Mouse (Mus musculus): ENCODE results near the gene Svep1.

Gene Svep1

DNA sequence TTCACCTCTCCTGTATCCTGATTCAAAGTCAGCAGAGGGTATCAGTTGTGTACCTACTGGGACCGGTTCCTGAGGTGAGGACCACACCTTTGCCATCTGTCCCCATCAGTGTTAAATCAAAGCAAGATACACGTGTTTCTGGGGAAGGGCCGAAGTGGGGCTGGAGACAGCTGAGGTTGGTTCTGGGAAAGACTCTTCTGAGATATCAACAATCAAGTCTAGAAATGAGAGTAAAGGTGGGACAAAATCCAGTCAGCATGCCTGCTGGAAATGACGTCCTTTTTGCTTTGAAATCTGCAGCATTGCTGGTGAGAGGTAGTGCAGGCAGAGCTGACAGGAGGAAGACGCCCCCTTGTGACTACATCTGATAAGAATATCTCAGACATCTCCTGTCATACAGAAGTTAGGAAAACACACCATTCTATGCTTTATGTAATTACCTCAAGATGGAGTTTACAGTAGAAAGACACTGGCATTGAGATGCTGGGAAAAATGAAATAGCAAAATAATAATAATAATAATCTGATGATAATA lies 4.0 kb upstream of the Svep1 start:
- Histone ChIP-seq H3K4me3 (replicated peaks; ENCODE audit: low read length) (no peak overlapping the region), H3K36me3 (ENCODE audit: insufficient read depth, low read length) (no peaks in the 10 kb centered on the region), H3K27me3 (ENCODE audit: insufficient read depth, low read length) (peaks cover 39% of the 10 kb centered on the region), H3K9me3 (ENCODE audit: low read length) (no peaks in the 10 kb centered on the region), H3K4me1 (replicated peaks; ENCODE audit: low read depth, low read length) (peaks cover 10% of the 10 kb centered on the region; the same call in 1 of the 2 replicates)
- TF ChIP-seq POU5F1 (IDR thresholded peaks at IDR 0.05; ENCODE audit: borderline replicate concordance, low read length): no peak
- TF ChIP-seq CTCF (conservative IDR thresholded peaks at IDR 0.05; ENCODE audit: low read length): peak; percentile 14; the same call in 1 of the 2 replicates
- TF ChIP-seq NANOG (IDR thresholded peaks at IDR 0.05; ENCODE audit: borderline replicate concordance, low read length): no peak

DNA sequence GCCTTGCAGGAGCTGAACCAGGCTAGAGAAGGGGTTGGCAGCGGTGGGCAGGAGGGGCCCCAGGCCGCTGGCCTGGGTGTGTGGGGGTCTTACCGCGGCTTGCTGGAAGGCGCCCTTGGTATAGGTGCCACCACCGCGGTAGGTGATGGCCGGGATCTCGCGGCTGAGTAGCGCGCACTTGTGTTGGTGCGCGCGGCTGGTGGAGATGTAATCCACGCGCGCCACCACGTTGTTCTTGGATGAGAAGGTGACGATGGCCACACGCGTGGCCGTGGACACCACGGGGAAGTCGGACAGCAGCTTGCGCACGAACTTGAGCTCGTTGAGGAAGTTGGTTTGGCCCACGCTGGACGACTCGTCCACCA lies 927 bp downstream of the Svep1 start:
- Histone ChIP-seq H3K36me3 (ENCODE audit: insufficient read depth, low read length) (no peaks in the 10 kb centered on the region), H3K9me3 (ENCODE audit: low read length) (no peaks in the 10 kb centered on the region), H3K4me3 (replicated peaks; ENCODE audit: low read length) (peak overlapping the region; percentile 80), H3K4me1 (replicated peaks; ENCODE audit: low read depth, low read length) (peaks cover 10% of the 10 kb centered on the region; the same call in 1 of the 2 replicates), H3K27me3 (ENCODE audit: insufficient read depth, low read length) (peaks cover 53% of the 10 kb centered on the region)
- no peak for TF ChIP-seq CTCF (conservative IDR thresholded peaks at IDR 0.05; ENCODE audit: low read length)
- TF ChIP-seq POU5F1 (IDR thresholded peaks at IDR 0.05; ENCODE audit: borderline replicate concordance, low read length): no peak
- TF ChIP-seq NANOG (IDR thresholded peaks at IDR 0.05; ENCODE audit: borderline replicate concordance, low read length): no peak

DNA sequence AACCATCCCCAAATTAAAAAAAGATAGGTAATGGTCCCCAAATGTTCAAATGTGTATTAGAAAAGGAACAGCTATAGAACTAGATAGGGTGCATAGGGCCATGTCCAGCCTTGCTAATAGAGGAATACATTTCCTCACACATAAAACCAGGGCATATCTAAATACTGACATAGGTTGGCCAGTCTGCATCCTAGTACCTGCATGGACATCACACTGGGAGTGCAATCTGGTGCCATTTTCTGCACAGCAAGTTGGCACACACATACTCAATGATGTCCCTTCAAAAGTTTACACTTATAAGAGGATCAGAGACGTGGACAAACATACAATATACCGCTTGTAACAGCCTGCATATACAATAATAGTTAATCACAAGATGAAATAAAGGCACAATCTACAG lies 5.0 kb downstream of the Svep1 start:
- no peak overlapping the region for H3K4me3 ChIP-seq (replicated peaks; ENCODE audit: low read length)
- H3K9me3 ChIP-seq (ENCODE audit: low read length): no peaks in the 10 kb centered on the region
- H3K27me3 ChIP-seq (ENCODE audit: insufficient read depth, low read length): peaks cover 24% of the 10 kb centered on the region
- H3K4me1 ChIP-seq (replicated peaks; ENCODE audit: low read depth, low read length): peaks cover 6% of the 10 kb centered on the region; the same call in 1 of the 2 replicates
- TF ChIP-seq CTCF (conservative IDR thresholded peaks at IDR 0.05; ENCODE audit: low read length) (no peak), POU5F1 (IDR thresholded peaks at IDR 0.05; ENCODE audit: borderline replicate concordance, low read length) (no peak), NANOG (IDR thresholded peaks at IDR 0.05; ENCODE audit: borderline replicate concordance, low read length) (no peak)
- H3K36me3 ChIP-seq (ENCODE audit: insufficient read depth, low read length): no peaks in the 10 kb centered on the region

DNA sequence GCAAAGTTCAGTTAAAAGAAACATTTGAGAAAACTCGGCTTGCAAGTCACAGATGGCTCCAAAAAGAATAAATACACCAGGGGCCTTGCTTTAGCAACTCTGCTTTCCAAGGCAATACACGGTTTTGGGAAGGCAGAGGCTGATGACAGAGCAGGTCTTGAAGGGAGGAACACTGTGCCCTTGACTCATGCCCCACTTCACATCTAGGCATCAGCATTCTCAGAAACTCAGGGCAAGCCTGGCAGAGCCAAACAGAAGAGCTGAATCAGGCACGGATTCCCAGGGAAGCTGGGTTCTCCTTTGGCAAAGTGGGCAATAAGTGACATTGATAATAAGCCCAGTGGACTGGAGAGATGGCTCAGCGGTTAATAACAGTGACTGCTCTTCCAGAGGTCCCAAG lies 5.8 kb downstream of the Svep1 start:
- H3K27me3 ChIP-seq (ENCODE audit: insufficient read depth, low read length): peaks cover 15% of the 10 kb centered on the region
- no peaks in the 10 kb centered on the region for H3K4me1 ChIP-seq (replicated peaks; ENCODE audit: low read depth, low read length)
- TF ChIP-seq CTCF (conservative IDR thresholded peaks at IDR 0.05; ENCODE audit: low read length) (no peak), POU5F1 (IDR thresholded peaks at IDR 0.05; ENCODE audit: borderline replicate concordance, low read length) (no peak), NANOG (IDR thresholded peaks at IDR 0.05; ENCODE audit: borderline replicate concordance, low read length) (no peak)
- H3K9me3 ChIP-seq (ENCODE audit: low read length): peaks cover 2% of the 10 kb centered on the region; the same call in 1 of the 2 replicates
- no peak overlapping the region for H3K4me3 ChIP-seq (replicated peaks; ENCODE audit: low read length)
- H3K36me3 ChIP-seq (ENCODE audit: insufficient read depth, low read length): no peaks in the 10 kb centered on the region

DNA sequence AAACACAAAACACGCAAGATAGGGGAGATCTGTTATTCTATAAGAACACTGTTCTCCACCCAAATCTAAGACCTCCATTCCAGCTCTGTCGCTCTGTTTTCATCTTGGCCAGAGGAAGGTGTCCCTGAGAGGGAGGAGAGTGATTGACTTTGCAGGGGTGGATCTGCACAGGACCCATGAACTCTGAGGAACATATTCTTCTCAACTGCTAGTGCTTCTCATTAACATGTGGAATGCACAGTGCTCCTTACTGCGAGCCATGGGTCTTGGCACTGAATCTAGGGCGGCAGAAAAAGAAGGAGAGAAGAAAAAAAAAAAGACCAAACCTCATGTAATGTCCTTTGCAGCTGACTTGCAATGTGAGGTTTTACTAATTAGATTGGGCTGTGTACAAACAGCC lies 9.4 kb downstream of the Svep1 start:
- TF ChIP-seq CTCF (conservative IDR thresholded peaks at IDR 0.05; ENCODE audit: low read length): no peak
- TF ChIP-seq POU5F1 (IDR thresholded peaks at IDR 0.05; ENCODE audit: borderline replicate concordance, low read length): no peak
- no peak for TF ChIP-seq NANOG (IDR thresholded peaks at IDR 0.05; ENCODE audit: borderline replicate concordance, low read length)
- Histone ChIP-seq H3K4me3 (replicated peaks; ENCODE audit: low read length) (no peak overlapping the region), H3K27me3 (ENCODE audit: insufficient read depth, low read length) (no peaks in the 10 kb centered on the region), H3K36me3 (ENCODE audit: insufficient read depth, low read length) (no peaks in the 10 kb centered on the region), H3K4me1 (replicated peaks; ENCODE audit: low read depth, low read length) (no peaks in the 10 kb centered on the region), H3K9me3 (ENCODE audit: low read length) (peaks cover 9% of the 10 kb centered on the region; the same call in 1 of the 2 replicates)

DNA sequence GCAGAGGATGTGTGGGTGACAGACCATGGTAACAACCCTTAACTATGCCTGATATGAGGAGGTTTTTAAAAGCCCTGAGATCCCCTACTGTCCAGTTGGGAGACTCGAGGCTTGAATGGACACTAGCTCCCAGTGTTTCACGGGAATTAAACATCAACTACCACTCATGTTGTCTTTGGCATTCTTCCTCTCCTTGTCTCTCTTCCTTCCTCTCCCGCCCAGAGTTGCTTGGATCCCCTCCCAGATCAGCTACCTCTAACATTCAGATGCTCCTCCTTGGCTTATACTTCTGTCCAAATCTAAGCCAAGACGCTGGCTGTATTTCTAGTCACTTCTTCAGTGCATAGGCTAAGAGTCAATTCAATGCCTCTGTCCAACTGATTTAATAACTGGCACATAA lies 9.9 kb downstream of the Svep1 start:
- no peaks in the 10 kb centered on the region for H3K4me1 ChIP-seq (replicated peaks; ENCODE audit: low read depth, low read length)
- H3K9me3 ChIP-seq (ENCODE audit: low read length): peaks cover 9% of the 10 kb centered on the region; the same call in 1 of the 2 replicates
- no peaks in the 10 kb centered on the region for H3K27me3 ChIP-seq (ENCODE audit: insufficient read depth, low read length)
- no peak for TF ChIP-seq CTCF (conservative IDR thresholded peaks at IDR 0.05; ENCODE audit: low read length)
- TF ChIP-seq NANOG (IDR thresholded peaks at IDR 0.05; ENCODE audit: borderline replicate concordance, low read length): no peak
- TF ChIP-seq POU5F1 (IDR thresholded peaks at IDR 0.05; ENCODE audit: borderline replicate concordance, low read length): no peak
- no peak overlapping the region for H3K4me3 ChIP-seq (replicated peaks; ENCODE audit: low read length)
- H3K36me3 ChIP-seq (ENCODE audit: insufficient read depth, low read length): no peaks in the 10 kb centered on the region

DNA sequence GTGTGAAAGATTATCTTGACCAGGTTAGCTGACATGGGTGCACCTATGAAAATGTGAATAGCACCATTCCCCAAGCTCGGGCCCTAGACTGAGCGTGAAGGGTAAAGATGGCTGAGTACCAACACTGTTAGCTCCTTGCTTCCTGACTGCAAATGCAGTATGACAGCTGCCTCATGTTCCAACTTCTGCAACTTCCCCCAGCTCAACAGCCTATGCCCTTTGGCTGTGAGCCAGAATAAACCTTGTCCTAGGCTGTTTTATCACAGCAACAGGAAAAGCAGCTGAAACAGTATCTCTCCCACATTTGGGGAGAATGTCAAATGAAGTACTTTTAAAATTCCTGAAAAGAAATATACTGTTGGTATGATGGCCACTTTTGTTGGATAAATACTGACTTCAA lies 10.7 kb downstream of the Svep1 start:
- peaks cover 9% of the 10 kb centered on the region; the same call in 1 of the 2 replicates for H3K9me3 ChIP-seq (ENCODE audit: low read length)
- TF ChIP-seq CTCF (conservative IDR thresholded peaks at IDR 0.05; ENCODE audit: low read length) (no peak), NANOG (IDR thresholded peaks at IDR 0.05; ENCODE audit: borderline replicate concordance, low read length) (no peak), POU5F1 (IDR thresholded peaks at IDR 0.05; ENCODE audit: borderline replicate concordance, low read length) (no peak)
- no peaks in the 10 kb centered on the region for H3K4me1 ChIP-seq (replicated peaks; ENCODE audit: low read depth, low read length)
- H3K4me3 ChIP-seq (replicated peaks; ENCODE audit: low read length): no peak overlapping the region
- H3K27me3 ChIP-seq (ENCODE audit: insufficient read depth, low read length): no peaks in the 10 kb centered on the region
- no peaks in the 10 kb centered on the region for H3K36me3 ChIP-seq (ENCODE audit: insufficient read depth, low read length)

DNA sequence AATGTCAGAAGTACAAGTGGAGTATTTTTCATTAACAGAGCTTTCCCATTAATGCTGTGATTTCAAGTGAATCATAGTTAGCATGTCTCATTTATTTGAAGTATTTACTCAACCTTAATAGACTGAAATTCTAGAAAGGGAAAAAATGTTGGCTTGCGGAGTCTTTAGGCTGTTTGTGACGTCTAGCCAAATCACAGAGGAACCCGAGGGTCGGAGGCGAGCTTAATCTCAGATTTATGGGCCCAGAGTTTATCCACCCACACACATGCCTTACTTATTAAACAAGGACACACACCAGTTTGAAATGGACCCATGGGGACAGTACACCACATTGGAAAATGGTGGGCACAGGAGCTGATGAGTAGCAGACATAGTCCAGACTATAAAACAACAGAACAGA lies 17.4 kb downstream of the Svep1 start:
- Histone ChIP-seq H3K27me3 (ENCODE audit: insufficient read depth, low read length) (no peaks in the 10 kb centered on the region), H3K9me3 (ENCODE audit: low read length) (no peaks in the 10 kb centered on the region), H3K4me3 (replicated peaks; ENCODE audit: low read length) (no peak overlapping the region), H3K36me3 (ENCODE audit: insufficient read depth, low read length) (no peaks in the 10 kb centered on the region), H3K4me1 (replicated peaks; ENCODE audit: low read depth, low read length) (no peaks in the 10 kb centered on the region)
- TF ChIP-seq POU5F1 (IDR thresholded peaks at IDR 0.05; ENCODE audit: borderline replicate concordance, low read length) (no peak), CTCF (conservative IDR thresholded peaks at IDR 0.05; ENCODE audit: low read length) (no peak), NANOG (IDR thresholded peaks at IDR 0.05; ENCODE audit: borderline replicate concordance, low read length) (no peak)

DNA sequence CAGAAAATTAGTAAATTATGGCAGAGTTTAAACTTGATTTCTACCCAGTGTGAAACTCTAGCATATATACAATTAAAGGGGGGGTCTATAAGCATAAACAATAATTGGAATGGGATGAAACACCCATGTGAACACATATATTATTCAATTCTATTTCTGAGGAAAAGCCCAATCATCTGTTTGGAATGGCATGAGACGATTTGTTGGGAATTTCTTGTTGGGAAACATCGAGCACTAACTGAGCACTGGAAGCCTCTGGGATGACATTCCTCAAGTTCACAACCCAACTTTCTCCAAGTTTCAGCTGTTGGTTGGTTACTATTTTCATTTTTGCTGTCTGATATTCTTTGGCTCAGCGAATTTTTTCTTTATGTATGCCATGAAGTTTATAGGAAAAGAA lies 21.3 kb downstream of the Svep1 start:
- H3K4me3 ChIP-seq (replicated peaks; ENCODE audit: low read length): no peak overlapping the region
- TF ChIP-seq CTCF (conservative IDR thresholded peaks at IDR 0.05; ENCODE audit: low read length): no peak
- no peak for TF ChIP-seq NANOG (IDR thresholded peaks at IDR 0.05; ENCODE audit: borderline replicate concordance, low read length)
- no peak for TF ChIP-seq POU5F1 (IDR thresholded peaks at IDR 0.05; ENCODE audit: borderline replicate concordance, low read length)
- no peaks in the 10 kb centered on the region for H3K27me3 ChIP-seq (ENCODE audit: insufficient read depth, low read length)
- H3K9me3 ChIP-seq (ENCODE audit: low read length): no peaks in the 10 kb centered on the region
- H3K36me3 ChIP-seq (ENCODE audit: insufficient read depth, low read length): no peaks in the 10 kb centered on the region
- no peaks in the 10 kb centered on the region for H3K4me1 ChIP-seq (replicated peaks; ENCODE audit: low read depth, low read length)

Data from E14TG2a.4 (cell line).